Mouse (Mus musculus) brain, embryonic 18.5 days (tissue): ENCODE results near the gene Tfip11.
"Not testable (repeated sequence)": the region's sequence is repeated elsewhere in the genome, so short reads cannot be mapped to it uniquely, and the experiment has no call there.

ENCODE experiments used
- DNase-seq: peaks from one replicate; pipeline ENCODE4 v3.0.0-alpha.2; 2012; ENCODE audit warnings: low read depth, low spot score

The Tfip11 gene

DNA sequence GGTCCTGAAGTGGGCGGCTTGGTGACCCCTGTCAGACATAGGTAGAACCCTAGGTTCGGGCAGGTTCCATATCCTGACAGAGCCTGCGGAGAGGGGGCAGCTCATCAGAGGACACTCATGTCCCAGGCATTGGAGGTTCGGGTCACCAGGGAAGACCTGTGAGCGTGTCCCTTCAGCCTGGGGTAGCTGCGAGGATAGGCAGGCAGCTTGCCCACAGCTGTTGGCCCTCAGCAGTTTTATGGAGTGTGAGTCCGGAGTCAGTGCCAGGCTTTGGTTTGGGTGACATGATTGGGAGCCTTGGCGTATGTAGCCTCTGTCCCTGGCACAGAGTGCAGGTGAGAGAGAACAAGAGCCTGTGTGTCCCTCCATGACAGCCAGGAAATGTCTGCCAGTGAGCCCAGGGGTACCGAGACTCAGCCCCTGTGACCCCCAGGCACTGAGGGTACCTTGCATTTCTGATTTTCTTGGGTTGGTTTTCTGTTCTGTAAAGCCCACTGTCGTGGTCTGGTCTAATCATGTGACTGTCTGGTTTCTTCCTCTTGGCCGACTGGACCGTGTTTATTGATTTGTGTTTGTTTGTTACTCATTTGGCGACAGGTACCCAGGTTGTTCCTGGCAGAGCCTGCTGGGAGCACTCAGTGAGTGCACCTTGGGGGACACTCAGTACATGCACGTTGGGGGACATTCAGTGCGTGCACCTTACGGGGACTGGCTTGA lies 36.2 kb upstream of the Tfip11 start:
- no peak for DNase-seq

DNA sequence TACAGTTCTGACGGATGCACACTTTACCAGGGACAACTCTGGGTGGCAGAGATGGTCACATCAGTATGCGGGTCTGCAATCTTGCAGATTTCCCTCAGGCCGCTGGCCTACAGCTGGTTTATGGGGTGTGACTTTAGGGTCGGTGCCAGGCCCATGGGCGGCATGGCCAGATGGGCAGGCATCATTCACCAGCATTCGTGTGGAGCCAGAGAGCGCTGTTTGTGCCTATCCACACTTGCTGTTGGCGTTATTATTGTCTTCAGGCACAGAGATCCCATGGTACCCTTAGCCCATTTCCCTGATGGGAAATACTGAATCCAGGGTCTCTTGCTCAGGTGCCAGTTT lies 35.6 kb upstream of the Tfip11 start:
- no peak for DNase-seq

DNA sequence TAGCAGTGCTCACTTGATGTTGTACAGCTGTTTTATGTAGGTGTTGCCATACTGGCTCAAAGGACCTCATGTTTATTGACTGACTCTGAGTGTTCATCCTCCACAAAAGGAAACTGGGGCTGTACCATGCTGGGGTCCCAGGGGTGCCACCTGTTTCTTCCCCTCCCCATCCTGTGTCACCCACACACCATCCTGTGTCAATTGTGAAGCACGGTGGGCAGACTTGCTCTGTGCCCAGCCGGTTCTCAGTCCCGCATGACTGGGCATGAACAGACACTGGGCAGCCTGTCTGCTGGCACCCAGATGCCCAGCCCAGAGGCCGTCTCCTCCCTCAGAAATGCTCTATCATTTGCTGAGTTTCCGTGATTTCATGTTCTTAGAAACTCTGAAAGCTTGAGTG lies 34.3 kb upstream of the Tfip11 start:
- DNase-seq, result no peak

DNA sequence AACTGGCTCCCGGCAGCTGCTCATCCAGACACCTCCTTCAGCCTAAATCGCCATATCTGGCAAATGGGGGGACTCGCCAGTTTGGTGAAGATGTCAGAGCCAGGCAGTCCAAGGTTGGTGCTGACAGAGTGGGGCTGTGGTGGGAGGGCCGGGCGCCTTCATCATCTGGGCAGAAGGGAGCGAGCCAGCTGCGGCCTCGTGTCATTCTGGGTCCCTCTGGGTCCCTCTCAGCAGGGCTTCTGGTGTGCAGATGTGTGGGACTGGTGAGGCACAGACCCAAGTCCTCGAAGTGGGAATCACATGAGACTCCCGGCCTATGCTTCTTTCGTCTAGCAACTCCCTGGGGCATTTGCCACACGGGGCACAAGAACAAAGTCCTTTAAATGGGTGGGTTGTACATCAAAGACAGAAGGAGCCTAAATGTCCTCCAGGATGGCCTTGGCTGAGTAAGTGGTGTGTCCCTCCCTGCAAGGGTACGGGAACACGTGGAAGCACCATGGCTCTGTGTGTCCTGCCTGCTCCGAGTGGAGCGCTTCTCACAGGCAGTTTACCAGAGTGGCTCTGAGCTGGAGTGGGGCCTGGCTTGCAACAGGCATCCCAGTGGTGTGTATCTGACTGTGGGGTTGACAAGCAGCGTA lies 33.7 kb upstream of the Tfip11 start:
- no peak for DNase-seq

DNA sequence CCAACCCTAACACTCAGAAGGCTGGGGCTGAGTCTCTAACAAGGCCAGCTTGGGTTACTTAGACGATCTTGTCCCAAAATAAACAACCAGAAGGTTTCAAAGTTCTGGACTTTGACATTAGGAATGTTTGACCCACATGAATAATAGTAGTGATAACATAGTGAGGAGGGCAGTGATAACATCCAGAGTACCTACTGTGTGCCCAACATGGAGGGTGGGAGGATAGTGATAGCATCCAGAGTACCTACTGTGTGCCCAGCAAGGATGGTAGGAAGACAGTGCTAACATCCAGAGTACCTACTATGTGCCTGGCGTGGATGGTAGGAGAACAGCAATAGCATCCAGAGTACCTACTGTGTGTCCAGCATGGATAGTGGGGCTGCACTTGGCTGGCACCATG lies 32.4 kb upstream of the Tfip11 start:
- no peak for DNase-seq

GRCm38 (mm10) chr5:112294696-112295095 lies 31.5 kb upstream of the Tfip11 start:
- no peak for DNase-seq

DNA sequence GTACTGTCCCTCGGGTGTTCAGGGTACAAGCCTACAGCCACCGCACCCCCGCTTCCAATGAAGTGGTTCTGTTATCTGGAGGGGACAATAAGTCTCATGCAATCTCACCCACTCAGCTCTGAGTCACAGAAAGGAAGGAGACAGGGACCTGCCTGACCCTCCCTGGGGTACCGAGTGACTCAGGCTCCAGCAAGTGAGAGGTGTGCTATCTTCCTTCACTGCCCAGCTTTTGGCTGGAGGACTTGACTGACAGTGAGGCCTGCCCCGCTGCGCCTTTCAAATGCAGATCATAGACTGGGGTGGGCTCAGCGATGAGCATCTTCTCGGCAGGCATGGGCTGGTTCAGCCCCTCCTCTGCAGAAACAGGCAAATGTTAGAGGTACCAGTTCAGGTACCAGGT lies 31.0 kb upstream of the Tfip11 start:
- no peak for DNase-seq

GRCm38 (mm10) chr5:112295564-112295963 lies 30.6 kb upstream of the Tfip11 start:
- no peak for DNase-seq

- DNase-seq, result no peak
These were observed 29.6 kb upstream of the Tfip11 start for GRCm38 (mm10) chr5:112296404-112297181.

DNA sequence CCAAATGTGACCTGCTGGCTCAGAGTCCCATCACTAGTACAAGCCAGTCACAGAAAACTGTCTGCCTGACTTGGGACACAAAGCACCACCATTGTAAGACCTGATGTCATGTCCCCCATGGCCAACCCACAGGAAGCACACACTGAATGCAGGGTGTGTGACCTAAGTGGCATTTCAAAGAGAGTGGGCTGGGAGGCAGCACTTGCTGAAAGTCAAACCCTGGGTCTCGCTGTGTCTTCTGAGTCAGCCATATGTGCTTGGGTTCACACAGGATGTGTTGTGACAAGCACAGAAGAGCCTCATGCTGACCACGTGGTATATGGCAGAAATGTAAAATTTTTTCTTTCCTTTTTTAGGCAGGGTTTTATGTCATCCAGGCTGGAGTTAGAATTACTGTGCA lies 28.9 kb upstream of the Tfip11 start:
- no peak for DNase-seq

DNA sequence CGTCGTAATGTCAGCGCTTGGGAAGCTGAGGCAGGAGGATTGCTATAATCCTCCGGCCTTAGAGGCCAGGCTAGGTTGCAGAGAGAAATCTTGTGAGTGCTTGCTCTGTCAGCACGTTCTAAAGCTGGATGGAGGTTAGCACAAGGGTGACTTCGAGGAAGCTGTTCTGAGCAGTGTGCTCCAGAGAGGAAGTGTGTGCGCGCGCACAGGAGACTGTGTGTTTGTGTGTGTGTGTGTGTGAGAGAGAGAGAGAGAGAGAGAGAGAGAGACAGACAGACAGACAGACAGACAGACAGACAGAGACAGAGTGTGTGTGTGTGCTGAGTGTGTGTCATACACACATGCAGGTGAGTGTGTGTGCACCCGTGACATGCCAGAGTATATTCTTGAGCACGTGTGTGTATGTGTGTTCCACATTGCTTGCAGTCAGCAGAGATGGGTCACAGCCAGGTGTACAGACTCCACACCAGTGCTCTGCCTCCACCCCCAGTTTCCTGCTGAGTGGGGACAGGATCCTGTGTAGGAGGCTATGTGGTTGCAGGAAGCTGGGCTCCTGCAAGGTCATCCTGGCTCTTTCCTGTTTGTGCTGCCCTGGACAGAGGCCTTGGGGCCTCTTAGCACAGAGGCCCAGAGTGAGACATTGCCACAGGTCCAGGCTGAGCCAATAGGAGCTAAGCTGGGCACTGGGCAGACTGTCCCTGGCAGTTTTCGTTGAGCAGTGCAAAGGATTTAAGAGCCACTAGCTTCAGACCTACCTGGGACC lies 27.8 kb upstream of the Tfip11 start:
- no peak for DNase-seq

DNA sequence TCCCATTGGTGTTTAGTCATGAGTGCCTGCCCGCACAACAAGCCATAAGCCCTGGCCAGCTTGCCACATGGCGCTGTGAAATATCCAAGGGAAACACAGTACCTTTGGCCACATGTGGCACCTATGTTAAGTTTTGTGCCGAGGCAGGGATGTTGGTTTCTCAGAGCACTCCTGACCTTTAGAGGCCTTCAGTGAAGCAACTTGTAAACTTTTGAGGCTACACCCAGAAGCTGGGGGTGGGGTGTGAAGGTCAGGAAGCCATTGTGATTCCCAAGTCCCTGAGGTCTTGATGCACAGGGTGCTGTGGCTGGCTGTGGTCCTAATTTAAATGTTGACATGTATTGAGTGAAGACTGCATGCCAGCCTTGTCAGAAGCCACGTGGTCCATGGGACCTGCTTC lies 26.8 kb upstream of the Tfip11 start:
- no peak for DNase-seq

- no peak for DNase-seq
These were observed 26.0 kb upstream of the Tfip11 start for GRCm38 (mm10) chr5:112300112-112300511.

GRCm38 (mm10) chr5:112300721-112301308 lies 25.3 kb upstream of the Tfip11 start:
- no peak for DNase-seq

DNA sequence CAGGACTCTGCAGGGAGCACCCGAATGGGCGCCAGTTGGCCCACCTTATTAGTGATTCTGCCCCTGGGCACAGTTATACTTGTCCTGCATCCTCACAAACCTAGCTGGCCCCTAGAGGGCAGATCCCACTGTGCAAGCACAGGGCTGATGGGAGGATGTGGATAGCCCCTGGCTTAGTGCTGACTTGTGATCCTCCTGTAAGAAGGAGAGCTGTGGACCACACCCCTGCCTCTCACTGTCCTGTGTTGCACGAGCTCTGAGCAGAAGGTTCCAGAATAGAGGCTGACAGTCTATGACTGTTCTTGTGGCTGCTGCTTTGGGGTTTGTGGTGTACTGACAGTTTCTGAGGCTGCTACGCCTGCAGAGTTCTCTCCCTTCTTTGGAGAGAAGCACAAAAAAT lies 24.5 kb upstream of the Tfip11 start:
- no peak for DNase-seq

GRCm38 (mm10) chr5:112302310-112302709 lies 23.8 kb upstream of the Tfip11 start:
- no peak for DNase-seq

GRCm38 (mm10) chr5:112305842-112306241 lies 20.3 kb upstream of the Tfip11 start:
- DNase-seq, result no peak

- DNase-seq, result no peak
These were observed 12.8 kb upstream of the Tfip11 start for GRCm38 (mm10) chr5:112313222-112313885.

DNA sequence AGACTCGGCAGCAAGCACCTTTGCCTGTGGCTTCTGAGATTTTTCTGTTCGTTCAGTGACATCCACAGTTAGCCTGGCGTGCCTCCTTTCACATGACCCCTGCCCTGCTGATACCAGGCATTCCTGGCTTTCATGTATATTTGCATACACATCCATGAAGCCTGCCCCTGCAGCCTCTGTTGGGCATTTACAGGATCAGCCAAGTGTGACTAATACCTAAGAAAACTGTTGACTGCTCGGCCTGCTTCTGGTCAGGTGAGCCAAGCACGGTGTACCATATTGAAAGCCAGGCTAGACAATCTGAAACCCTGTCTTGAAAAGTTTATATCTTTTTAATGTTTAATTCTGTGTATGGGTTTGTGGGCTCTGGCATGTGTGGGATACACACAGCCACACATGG lies 9.7 kb upstream of the Tfip11 start:
- DNase-seq, result no peak

GRCm38 (mm10) chr5:112317328-112317727 lies 8.8 kb upstream of the Tfip11 start:
- DNase-seq, result no peak

DNA sequence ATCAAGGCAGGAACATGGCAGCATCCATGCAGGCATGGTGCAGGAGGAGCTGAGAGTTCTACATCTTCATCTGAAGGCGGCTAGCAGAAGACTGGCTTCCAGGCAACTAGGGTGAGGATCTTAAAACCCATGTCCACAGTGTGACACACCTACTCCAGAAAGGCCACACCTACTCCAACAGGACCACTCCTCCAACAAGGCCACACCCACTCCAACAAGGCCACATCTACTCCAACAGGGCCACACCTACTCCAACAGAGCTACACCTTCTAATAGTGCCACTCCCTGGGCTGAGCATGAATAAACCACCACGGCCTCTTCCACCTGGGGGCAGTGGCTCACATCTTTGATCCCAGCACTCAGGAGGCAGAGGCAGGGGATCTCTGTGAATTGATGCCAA lies 6.8 kb upstream of the Tfip11 start:
- not testable (repeated sequence) for DNase-seq
